Mouse (Mus musculus) intestine, embryonic 15.5 days (tissue): ENCODE results near the gene Zbtb7b. TPM values are rescaled to one million over a fixed set of nuclear protein-coding genes. Genes with fewer than 3 reads are reported as not detected.
A peak's percentile ranks its signal among the peaks of the same experiment; 100 is the strongest.

Experiments
- ATAC-seq: fragments of 200-750 bp; cut with Nextera tagmentation; 2 replicates; pipeline ENCODE4 v1.8.0; 2017; ENCODE audit warnings: moderate TSS enrichment, moderate library complexity
- H3K27ac ChIP-seq: fragments of 300-500 bp; sonication (generic); 2 replicates; pipeline ENCODE4 v1.5.1; 2015; ENCODE audit warnings: mild to moderate bottlenecking, inconsistent platforms
- H3K27me3 ChIP-seq: fragments of 300-500 bp; sonication (generic); replicated peaks from 2 replicates; pipeline ENCODE4 v1.6.1; 2015; ENCODE audit warnings: inconsistent platforms
- H3K36me3 ChIP-seq: fragments of 300-500 bp; sonication (generic); 2 replicates; pipeline ENCODE4 v1.6.1; 2015; ENCODE audit warnings: inconsistent platforms
- H3K4me1 ChIP-seq: fragments of 300-500 bp; sonication (generic); replicated peaks from 2 replicates; pipeline ENCODE4 v1.6.1; 2015; ENCODE audit warnings: inconsistent platforms
- H3K4me2 ChIP-seq: fragments of 300-500 bp; sonication (generic); replicated peaks from 2 replicates; pipeline ENCODE4 v1.6.1; 2015; ENCODE audit warnings: mild to moderate bottlenecking, inconsistent platforms
- H3K4me3 ChIP-seq: fragments of 300-500 bp; sonication (generic); replicated peaks from 2 replicates; pipeline ENCODE4 v1.5.1; 2015; ENCODE audit warnings: inconsistent platforms
- H3K9ac ChIP-seq: fragments of 300-500 bp; sonication (generic); 2 replicates; pipeline ENCODE4 v1.6.1; 2015; ENCODE audit warnings: inconsistent platforms
- H3K9me3 ChIP-seq: fragments of 300-500 bp; sonication (generic); 2 replicates; pipeline ENCODE4 v1.6.1; 2016; ENCODE audit warnings: inconsistent platforms
- WGBS: fragments of 180-500 bp; shearing (Covaris S2); methylation state at CpG from one replicate; pipeline ENCODE4 v1.1.7; 2015; 5-methylcytosine and 5-hydroxymethylcytosine counted together
- polyA plus RNA-seq: library from polyadenylated mRNA; unstranded; fragments of >200 nt; fragmentation: Nextera tagmentation; extraction: Ambion mirVana; gene quantifications from 2 replicates; pipeline ENCODE4 v1.2.1, GENCODE M21; 2015

The Zbtb7b gene
- polyA plus RNA-seq, 1 experiment from 2014 or later = 8.9 TPM

DNA sequence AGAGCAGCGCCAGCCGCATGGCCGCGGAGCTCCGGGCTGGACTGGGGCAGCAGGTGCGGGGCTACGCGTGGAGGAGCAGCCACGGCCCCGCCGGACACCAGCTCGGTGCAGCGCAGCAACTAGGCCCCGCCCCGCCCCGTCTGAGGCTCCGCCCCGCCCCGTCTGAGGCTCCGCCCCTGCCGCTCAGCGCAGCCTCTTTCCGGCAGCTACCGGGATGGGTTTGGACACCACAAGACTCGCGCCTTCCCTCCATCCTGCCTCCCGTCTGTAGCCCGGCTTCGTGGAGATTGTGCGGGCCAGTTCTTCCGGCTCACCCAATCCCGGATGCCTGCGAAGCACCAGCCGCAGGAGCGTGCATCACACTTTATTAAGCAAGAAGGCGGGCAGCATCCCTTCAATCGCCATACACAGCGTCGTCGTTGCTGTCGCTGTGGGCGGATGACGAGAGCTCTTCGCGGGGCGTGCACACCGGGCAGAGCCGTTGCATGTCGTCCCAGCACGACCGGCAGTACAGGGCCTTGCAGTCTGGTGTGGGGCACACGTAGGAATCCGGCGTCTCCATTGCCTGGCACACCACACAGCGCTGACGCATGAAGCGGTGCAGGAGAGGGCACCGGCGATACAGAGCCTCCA, 44.6 kb downstream of the Zbtb7b start, which contains the start of gene Adam15:
Gene Adam15, minus strand, starts transcription at position 128 of the 633 bp plus-strand sequence.
- H3K9ac ChIP-seq = peak within 1 kb of the TSS; percentile 71
- H3K9me3 ChIP-seq = no peaks in the 10 kb centered on the region
- no peaks in the 10 kb centered on the region for H3K36me3 ChIP-seq
- ATAC-seq = peak; percentile 93
- peaks cover 16% of the 10 kb centered on the region for H3K4me1 ChIP-seq
- no peaks in the 10 kb centered on the region; the same call in 1 of the 2 replicates for H3K27me3 ChIP-seq
- peak within 1 kb of the TSS; percentile 24 for H3K27ac ChIP-seq
- H3K4me3 ChIP-seq = peak within 1 kb of the TSS; percentile 69
- WGBS = under 1% methylated on average over 59 of the region's 59 CpGs
- peak within 1 kb of the TSS; percentile 99 for H3K4me2 ChIP-seq

DNA sequence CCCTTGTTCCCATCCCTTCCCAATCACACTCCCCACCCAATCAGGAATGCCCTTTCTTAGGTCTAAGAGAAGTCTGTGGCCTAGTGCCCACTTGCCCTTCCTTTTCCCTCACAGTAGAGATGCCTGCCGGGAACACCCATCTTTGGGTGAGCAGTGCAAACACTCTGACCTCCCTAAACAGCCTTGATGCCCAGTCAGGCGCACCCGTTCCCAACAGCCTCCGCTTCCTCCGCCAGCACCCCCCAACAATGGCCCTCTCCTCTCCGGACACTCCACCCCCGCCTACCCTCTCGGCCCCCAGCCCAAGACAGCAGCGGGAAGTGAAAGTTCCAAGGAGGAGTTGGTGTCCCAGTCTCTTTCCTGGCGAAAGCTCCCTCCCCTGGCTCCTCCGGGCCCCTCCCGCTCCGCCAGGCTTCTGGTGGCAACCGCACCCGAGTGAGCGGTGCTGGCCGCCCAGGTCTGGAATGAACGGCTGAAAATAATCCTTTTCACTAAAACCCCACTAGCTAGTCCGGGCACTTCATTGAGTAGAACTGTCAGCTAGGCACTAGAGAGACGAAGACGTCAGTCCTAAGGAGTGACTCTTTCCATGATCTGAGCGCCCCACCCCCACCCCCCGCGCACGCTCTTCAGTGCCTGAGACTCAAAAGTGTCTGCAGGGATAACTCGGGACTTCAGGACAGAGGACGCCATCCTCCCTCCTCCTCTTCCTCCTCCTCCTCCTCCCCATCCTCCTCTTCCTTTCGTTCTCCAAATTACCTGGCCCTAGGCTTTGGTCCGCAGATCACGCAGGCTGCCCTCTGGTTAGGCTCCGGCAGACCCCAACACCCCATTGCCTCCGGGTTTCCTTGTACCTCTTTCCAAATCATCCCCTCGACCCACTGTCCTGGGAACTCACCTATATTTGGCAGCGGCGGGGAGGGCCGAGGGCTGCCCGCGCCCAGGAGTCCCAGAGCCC, 45.4 kb downstream of the Zbtb7b start:
- H3K9ac ChIP-seq = peak overlapping the region; percentile 71
- H3K27ac ChIP-seq = peak overlapping the region; percentile 24; the same call in 1 of the 2 replicates
- H3K36me3 ChIP-seq = no peaks in the 10 kb centered on the region
- peak overlapping the region; percentile 69 for H3K4me3 ChIP-seq
- no peaks in the 10 kb centered on the region for H3K9me3 ChIP-seq
- H3K4me1 ChIP-seq = peaks cover 14% of the 10 kb centered on the region
- ATAC-seq = peak; percentile 60
- 2% methylated on average over 38 of the region's 38 CpGs for WGBS
- H3K4me2 ChIP-seq = peak overlapping the region; percentile 99
- no peaks in the 10 kb centered on the region; the same call in 1 of the 2 replicates for H3K27me3 ChIP-seq

DNA sequence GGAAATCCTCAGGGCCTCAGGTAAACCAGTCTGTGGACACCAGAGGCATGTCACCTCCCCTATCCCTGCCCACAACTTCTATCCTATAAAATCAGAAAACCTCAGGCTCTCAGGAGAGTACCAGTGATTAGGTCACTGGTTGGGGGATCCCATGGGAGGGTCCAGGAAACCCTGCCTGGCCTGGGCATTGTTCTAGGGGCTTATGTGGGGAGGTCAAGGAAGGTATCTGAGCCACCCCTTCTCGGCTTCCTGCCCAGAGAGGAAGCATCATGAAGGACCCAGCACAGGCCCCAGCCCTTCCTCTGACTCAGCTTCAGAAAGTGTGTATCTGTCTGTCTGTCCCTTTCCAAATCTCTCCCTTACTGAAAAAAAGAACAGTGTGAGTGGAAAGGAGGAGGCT, 46.7 kb downstream of the Zbtb7b start:
- ATAC-seq = no peak
- Histone ChIP-seq H3K9me3 (no peaks in the 10 kb centered on the region), H3K4me1 (peaks cover 14% of the 10 kb centered on the region), H3K27me3 (no peaks in the 10 kb centered on the region; the same call in 1 of the 2 replicates), H3K27ac (0 out of 2 replicates have a peak overlapping the region, but pooled peaks have one; percentile 17), H3K9ac (no peak overlapping the region), H3K4me3 (no peak overlapping the region), H3K36me3 (no peaks in the 10 kb centered on the region), H3K4me2 (peak overlapping the region; percentile 99)
- 75% methylated on average over 1 of the region's 1 CpGs for WGBS

- H3K27me3 ChIP-seq = no peaks in the 10 kb centered on the region; the same call in 1 of the 2 replicates
- H3K9ac ChIP-seq = no peak overlapping the region
- no peak for ATAC-seq
- peaks cover 14% of the 10 kb centered on the region for H3K4me1 ChIP-seq
- no peak overlapping the region for H3K27ac ChIP-seq
- H3K4me2 ChIP-seq = no peak overlapping the region
- H3K36me3 ChIP-seq = no peaks in the 10 kb centered on the region
- H3K4me3 ChIP-seq = no peak overlapping the region
- no peaks in the 10 kb centered on the region for H3K9me3 ChIP-seq
- 81% methylated on average over 10 of the region's 10 CpGs for WGBS
Measured at GRCm38 (mm10) chr3:89346815-89347540, 47.6 kb downstream of the Zbtb7b start.

DNA sequence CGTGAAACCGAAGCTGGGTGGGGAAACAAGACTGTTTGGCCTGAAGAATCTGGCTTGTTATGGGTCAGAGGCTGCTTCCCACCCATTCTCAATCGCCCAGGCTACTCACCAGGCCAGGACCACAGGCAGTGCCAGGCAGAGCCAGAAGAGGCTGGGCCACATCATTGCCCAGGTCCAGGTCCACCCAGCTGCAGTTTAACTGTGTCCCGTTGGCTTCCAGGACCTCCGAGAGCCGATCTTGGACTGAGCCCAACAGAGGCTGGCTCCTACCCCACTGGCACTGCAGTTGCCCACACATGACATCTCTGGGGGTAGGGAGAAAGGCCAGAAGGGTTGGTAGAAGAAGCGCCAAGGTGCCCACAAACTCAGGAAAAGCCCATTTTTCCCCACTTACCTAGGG, 51.3 kb downstream of the Zbtb7b start:
- H3K27me3 ChIP-seq = no peaks in the 10 kb centered on the region; the same call in 1 of the 2 replicates
- peaks cover 26% of the 10 kb centered on the region for H3K4me1 ChIP-seq
- H3K9ac ChIP-seq = no peak overlapping the region
- 85% methylated on average over 7 of the region's 7 CpGs for WGBS
- H3K27ac ChIP-seq = no peak overlapping the region
- no peak overlapping the region for H3K4me3 ChIP-seq
- no peaks in the 10 kb centered on the region for H3K9me3 ChIP-seq
- no peak for ATAC-seq
- no peak overlapping the region for H3K4me2 ChIP-seq
- no peaks in the 10 kb centered on the region for H3K36me3 ChIP-seq

DNA sequence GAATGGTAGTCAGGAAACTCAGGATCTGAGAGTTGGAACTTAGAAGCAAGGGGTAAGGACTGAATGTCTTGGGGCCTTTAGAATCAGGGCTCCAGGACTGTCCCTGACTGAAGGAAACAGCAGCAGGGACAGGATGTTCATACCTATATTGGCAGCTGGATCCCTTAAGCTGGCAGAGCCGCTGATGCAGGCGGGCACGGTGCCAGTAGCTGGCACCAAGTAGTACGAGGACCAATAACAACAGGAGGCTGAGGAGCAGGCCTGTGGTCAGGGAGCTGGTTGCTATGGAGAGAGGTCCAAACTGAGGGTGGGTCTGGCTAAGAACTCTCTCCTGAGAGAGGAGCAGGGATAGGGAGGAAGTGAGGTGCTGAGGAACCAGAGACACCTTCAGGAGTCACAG, 52.8 kb downstream of the Zbtb7b start:
- H3K36me3 ChIP-seq = no peaks in the 10 kb centered on the region
- WGBS = 91% methylated on average over 4 of the region's 4 CpGs

DNA sequence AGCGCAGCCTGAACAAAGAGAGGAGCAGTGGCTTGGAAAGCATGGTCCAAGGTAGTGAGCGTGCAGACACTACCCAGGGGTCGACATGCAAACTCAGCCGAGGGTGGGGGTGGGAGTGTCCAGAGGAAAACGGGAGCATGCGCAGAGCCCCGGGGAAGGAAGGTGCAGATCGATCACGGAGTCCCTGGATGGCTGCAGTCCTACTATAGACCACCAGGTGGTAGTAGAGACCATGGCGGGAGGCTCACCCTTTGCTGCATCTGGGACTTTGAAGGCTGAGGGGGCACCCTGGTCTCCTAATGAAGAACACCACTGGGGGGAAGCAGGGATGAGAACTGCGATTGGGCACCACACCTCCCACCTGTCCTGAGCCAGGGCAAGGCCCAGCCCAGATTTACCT, 54.1 kb downstream of the Zbtb7b start:
- Histone ChIP-seq H3K4me3 (peak overlapping the region; percentile 25), H3K4me1 (peaks cover 40% of the 10 kb centered on the region), H3K4me2 (peak overlapping the region; percentile 85), H3K27me3 (no peaks in the 10 kb centered on the region), H3K36me3 (no peaks in the 10 kb centered on the region), H3K9ac (0 out of 2 replicates have a peak overlapping the region, but pooled peaks have one; percentile 28), H3K9me3 (no peaks in the 10 kb centered on the region), H3K27ac (no peak overlapping the region)
- 3% methylated on average over 11 of the region's 11 CpGs for WGBS
- peak; percentile 21 for ATAC-seq

More for the DNA sequence above, 52.8 kb downstream of the Zbtb7b start:
- no peak for ATAC-seq
- H3K9ac ChIP-seq = no peak overlapping the region
- H3K4me1 ChIP-seq = peaks cover 32% of the 10 kb centered on the region
- H3K4me2 ChIP-seq = no peak overlapping the region
- no peaks in the 10 kb centered on the region for H3K27me3 ChIP-seq
- H3K27ac ChIP-seq = no peak overlapping the region
- H3K9me3 ChIP-seq = no peaks in the 10 kb centered on the region
- H3K4me3 ChIP-seq = no peak overlapping the region

DNA sequence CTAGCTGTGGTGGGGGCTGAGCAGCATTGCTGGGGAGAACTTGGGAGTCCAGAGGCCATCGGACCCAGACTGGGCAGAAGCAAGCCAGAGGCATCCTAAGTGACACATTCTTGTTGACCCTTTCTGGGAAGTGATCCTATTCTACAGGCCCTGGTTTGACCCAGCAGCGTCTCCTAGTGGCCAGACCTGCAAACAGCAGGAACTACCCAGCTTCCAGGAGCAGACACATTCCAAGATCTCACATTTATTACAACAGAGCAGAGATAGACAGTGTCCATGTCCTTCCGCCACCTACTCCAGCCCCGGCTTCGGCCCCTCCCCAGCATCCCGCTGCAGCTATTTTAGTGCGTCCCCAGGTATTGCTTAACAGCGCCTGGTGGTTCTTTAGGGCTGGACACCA, 55.2 kb downstream of the Zbtb7b start:
- Histone ChIP-seq H3K4me1 (peaks cover 40% of the 10 kb centered on the region), H3K4me3 (no peak overlapping the region; the same call in 1 of the 2 replicates), H3K9me3 (no peaks in the 10 kb centered on the region), H3K27ac (0 out of 2 replicates have a peak overlapping the region, but pooled peaks have one; percentile 36), H3K27me3 (no peaks in the 10 kb centered on the region), H3K9ac (no peak overlapping the region), H3K36me3 (peaks cover 6% of the 10 kb centered on the region; the same call in 1 of the 2 replicates), H3K4me2 (peak overlapping the region; percentile 85)
- WGBS = 24% methylated on average over 8 of the region's 8 CpGs
- ATAC-seq = peak; percentile 10; the same call in 1 of the 2 replicates

DNA sequence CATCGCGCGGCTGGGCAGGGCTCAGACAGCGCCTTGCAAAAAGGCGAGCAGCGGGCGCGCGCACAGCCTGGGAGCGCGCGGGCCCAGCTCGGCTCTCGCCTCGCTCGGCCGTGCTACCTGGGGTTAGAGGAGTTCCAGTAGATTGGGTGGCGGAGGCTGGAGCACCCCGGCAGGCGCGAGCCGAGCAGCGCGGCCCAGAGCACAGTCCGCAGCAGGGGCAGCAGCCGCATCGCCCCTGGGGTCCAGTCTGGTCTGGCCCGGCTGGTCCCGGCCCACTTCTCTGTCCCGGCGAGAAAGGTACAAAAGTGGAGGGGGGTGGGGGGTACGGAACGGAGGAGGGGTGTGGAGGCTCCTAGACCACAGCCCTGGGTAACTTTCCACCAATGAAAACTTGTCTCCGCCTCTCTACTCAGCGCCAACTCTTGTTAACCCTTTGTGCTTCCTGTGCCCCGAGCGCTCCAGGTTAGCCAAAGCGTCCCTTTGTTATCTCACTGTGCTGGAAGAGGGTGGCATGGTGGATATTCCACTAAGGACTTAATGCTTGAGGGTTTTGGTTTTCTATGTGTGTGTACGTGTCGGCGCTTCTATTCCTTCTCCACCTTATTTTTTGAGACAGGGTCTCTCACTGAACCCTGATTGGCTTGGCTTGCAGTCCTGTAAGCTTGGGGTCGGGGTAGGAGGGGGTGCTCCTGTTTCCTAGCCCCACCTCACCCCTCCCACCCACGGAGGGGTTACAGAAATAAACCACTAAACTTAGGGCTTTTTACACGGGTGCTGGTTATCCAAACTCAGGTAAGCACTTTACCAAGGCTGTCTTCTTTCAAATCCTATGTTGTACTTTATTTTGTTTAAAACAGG, 56.6 kb downstream of the Zbtb7b start, which contains the start of gene Efna4:
Gene Efna4, minus strand, starts transcription at position 308 of the 858 bp plus-strand sequence.
- peak within 1 kb of the TSS; percentile 92 for H3K4me3 ChIP-seq
- H3K4me1 ChIP-seq = peaks cover 44% of the 10 kb centered on the region
- WGBS = under 1% methylated on average over 44 of the region's 44 CpGs
- peak; percentile 83 for ATAC-seq
- peak within 1 kb of the TSS; percentile 85 for H3K4me2 ChIP-seq
- no peaks in the 10 kb centered on the region for H3K27me3 ChIP-seq
- peak within 1 kb of the TSS; percentile 93 for H3K9ac ChIP-seq
- H3K27ac ChIP-seq = peak within 1 kb of the TSS; percentile 93
- peaks cover 13% of the 10 kb centered on the region for H3K36me3 ChIP-seq
- H3K9me3 ChIP-seq = no peaks in the 10 kb centered on the region

DNA sequence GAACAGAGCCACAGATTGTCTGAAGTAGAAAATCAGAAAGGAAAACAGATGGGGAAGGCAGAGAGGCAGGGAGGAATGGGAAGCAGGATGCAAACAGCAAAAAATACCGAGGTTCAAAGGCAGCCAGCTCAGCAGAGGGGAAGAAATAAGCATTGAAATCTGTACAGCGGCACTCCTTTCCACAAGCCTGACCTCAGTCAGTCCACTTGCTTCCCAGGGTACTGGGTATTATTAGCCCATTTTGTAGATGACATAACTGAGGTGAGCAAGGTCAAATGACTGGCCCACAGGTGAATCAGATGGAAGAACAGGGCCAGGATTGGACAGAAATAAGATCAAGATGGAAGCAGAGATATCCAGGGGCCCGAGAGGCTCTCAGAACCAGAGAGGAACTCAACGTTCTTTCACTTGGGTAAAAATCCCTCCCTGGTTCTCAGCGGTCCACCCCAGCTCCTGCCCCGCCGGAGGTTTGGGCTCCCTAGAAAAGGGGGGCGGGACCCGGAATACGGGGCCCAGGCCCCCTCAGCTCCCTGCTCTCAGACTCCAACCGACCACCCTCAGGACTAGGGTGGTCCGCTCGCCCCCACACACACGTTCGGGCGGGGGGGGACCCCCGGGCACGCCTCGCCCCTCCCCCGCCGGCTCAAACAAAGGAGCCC, 57.4 kb downstream of the Zbtb7b start:
- Histone ChIP-seq H3K36me3 (peaks cover 13% of the 10 kb centered on the region), H3K4me2 (peak overlapping the region; percentile 85), H3K9me3 (no peaks in the 10 kb centered on the region), H3K4me1 (peaks cover 51% of the 10 kb centered on the region), H3K4me3 (peak overlapping the region; percentile 92), H3K27ac (peak overlapping the region; percentile 93), H3K27me3 (no peaks in the 10 kb centered on the region), H3K9ac (peak overlapping the region; percentile 93)
- no peak; the same call in 1 of the 2 replicates for ATAC-seq
- WGBS = under 1% methylated on average over 18 of the region's 21 CpGs
